Mouse (Mus musculus): ENCODE measurements at regions not wholly inside any gene's neighbourhood (a gene's known extent, or its start where the extent isn't known, plus 50 kb on each side); places are given as distances from the start of the nearest gene placed in this dataset.

DNA sequence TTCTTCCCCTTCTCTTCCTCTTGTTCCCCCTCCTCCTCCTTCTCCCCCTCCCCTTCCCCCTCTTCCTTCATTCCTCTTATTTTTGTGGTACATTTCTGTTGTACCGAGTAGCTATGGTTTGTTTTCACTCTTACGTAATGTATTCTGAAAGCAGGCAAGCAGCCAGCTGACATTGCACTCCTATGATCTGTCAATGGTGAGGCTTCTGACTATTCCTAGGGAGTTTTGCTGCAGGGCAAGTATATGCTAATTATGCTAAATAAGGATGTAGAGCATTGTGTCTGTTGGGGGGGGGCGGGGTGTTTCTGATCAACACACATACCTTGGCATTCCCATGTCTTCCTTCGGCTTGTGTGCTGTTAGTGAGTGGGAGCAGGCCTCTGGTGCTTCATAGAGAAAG, 64.0 kb downstream of the Ifng start:
- TF ChIP-seq CTCF (IDR thresholded peaks at IDR 0.05; ENCODE audit: borderline replicate concordance, control insufficient read depth, extremely low read depth, insufficient read depth, low read length, poor library complexity) (no peak), POLR2A (IDR thresholded peaks at IDR 0.05; ENCODE audit: control insufficient read depth, extremely low read depth, insufficient read depth, low read length, poor library complexity) (no peak)
